Mouse (Mus musculus) CD8-positive naive resting alpha-beta T cell, adult 2 months (primary cell): ENCODE measurements at regions not wholly inside any gene's neighbourhood (a gene's known extent, or its start where the extent isn't known, plus 50 kb on each side); places are given as distances from the start of the nearest gene placed in this dataset.

Experiments
- DNase-seq, 2 experiments: peaks; one replicate each; pipeline ENCODE4 v3.0.0; 2022; ENCODE audit warnings: low read depth in 2 of 2, low spot score in 2 of 2

DNA sequence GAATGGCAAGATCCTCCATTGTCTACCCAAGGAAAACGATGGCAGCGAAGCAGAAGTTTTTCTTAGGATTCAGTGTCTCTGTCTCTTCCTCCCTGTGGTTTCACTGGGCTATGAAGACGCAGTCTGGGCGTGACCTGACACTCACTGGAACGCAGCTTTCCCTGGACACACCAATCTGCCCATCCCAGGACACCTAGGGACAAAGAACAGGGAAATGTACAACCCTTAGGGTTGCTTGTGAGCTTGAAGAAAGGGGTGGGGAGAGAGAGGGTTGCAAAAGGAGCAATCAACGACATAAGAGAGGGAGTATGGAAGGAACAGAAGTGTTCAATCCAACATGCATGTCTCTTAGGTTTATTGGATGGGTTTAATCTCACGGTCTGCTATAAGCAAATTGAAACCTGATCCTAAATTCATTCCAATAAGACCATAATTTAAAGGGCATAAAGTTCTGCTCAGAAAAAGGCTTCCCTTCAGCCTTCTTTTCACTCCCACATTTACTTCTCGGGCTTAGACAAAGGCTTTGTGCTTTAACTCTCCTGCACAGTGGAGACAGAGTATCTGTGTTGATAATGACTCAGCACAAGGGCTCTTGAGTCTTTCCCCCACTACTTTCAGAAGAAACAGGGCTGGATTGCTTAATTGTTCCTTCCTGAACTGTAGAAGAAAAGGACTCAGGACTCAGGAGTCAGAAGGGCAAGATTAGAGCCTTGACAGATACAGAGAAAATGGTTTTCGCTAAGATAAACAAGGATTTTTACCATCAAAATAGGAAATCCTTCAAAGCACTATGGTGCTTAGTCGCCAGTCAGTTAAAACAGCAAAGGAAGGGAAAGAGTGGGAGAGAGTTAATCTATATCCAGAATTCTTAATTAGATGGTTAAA lies 147.3 kb upstream of the Cited2 start:
- no peak for DNase-seq

DNA sequence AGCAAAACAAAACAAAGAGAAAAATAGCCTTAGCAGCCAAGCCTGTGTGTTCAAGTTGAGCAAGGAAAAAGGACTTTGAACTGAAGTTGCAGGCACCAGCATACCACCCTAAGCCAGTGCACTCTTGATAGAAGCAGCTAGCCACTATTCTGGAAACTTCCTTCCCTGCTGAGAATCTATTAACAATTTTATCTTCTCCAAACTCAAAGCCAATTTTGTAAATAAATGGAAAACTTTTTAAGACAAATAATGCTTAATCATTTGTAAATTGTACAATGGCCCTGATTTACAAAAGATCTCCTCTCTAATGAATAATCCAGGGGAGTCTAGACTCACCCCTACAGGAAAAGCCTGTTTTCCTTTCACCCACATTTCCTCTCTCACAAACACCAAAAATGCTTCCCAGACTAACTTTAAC lies 146.7 kb upstream of the Cited2 start:
- no peak for DNase-seq

DNA sequence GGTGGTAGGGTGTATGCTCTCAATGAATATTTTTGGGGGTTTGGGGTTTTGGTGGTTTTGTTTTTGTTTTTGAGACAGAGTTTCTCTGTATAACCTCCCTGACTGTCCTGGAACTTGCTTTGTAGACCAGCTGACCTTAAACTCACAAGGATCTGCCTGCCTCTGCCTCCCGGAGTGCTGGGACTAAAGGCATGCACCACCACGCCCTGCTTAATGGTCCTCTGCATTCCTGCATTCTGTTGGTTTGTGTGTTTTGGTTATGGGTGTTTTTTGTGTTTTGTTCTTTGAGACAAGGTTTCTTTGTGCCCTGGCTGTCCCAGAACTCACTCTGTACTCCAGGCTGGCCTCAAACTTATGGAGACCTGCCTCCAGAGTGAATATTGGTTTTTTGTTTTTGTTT lies 143.6 kb upstream of the Cited2 start:
- DNase-seq, result no peak

GRCm38 (mm10) chr10:17584842-17585241 lies 138.2 kb upstream of the Cited2 start:
- DNase-seq, result no peak

- no peak for DNase-seq
Observed at GRCm38 (mm10) chr10:17586910-17587309, 136.1 kb upstream of the Cited2 start.

GRCm38 (mm10) chr10:17589136-17589535 lies 133.9 kb upstream of the Cited2 start:
- DNase-seq, result no peak

DNA sequence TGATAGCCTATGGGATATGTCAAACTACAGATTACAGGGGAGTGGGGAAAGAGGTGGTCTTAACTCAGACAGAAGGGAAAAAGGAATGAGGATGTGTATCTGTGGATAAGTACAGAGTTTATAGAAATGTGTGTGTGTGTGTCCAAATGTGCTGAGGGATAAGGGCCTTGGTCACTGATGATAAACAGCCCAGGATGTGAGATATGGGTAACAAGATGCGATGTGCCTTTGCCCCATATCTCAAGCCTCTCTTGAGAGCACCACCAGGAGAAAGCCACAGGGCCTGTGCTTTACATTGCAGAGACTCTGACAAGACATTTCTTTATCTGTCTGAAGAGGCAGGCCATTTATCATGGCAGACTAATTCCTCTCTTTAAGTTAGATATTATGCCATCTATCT lies 132.8 kb upstream of the Cited2 start:
- no peak for DNase-seq

GRCm38 (mm10) chr10:17592387-17592786 lies 130.6 kb upstream of the Cited2 start:
- DNase-seq, result no peak

- DNase-seq, result no peak
Observed at GRCm38 (mm10) chr10:17596126-17596525, 126.9 kb upstream of the Cited2 start.

- no peak for DNase-seq
Observed at GRCm38 (mm10) chr10:17596743-17597142, 126.3 kb upstream of the Cited2 start.

DNA sequence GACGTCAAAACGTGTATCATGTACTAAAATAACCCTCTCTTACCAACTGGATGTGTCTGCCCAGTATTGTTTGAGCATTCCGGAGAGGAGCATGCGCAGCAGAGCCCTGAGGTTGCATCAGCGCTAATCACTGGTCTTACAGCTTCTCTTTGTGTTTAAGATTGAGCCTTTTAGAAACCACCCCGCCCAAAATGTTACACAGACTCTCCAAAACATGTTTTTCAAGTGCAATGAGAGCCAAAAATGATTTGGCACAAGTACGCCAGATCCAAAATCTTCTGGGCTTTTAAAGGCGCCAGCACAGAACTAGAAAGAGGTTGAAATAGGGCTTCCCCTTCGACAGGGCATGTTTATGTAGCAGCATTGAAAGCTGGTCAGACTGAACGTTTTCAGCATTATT lies 123.8 kb upstream of the Cited2 start:
- no peak for DNase-seq

DNA sequence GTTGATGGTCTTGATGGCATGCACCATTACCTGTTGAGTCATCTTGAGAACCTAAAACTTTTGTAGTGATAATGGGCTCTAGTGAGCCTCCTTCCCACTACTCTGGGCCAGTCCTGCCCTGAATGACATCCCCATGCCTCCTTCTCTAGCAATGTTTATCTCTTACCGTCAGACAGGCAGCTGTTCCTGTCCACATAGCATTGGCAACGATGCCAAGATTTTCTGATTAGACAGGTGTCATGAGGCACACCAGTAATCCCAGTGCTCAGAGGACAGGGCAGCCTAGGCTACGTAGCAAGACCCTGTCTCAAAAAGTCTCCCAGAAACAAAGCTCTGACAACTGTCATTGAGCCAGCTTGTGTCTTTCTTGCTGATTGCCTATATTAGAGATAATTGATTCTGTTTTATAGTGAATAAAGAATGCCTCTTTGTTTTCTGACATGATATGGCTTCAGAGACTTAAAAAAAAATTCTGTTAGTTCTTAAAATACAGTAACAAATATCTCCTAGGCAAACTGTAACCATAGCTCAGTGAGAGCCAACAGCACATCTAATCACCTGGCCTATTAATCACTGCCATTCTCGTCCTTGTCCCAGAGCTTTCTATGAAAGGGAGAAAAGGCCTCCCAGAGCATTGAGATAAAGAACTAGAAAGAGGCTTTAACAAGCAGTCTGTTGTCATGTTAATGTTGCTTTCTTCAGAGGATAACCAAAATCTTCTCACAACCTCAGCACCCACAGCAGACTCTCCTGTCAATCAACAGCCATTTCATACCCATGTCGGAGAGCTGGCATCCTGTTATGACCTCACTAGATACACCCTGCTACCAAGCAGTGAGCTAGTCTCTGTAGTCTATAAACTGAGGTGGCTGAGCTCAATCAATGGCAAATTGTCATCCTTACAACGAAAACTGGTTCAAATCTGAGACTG lies 122.9 kb upstream of the Cited2 start:
- DNase-seq, result no peak

GRCm38 (mm10) chr10:17600762-17601108 lies 122.3 kb upstream of the Cited2 start:
- no peak for DNase-seq

GRCm38 (mm10) chr10:17602446-17602845 lies 120.6 kb upstream of the Cited2 start:
- DNase-seq, result no peak

- DNase-seq, result no peak
Observed at GRCm38 (mm10) chr10:17608220-17608619, 114.8 kb upstream of the Cited2 start.

GRCm38 (mm10) chr10:17610592-17610991 lies 112.4 kb upstream of the Cited2 start:
- DNase-seq, result no peak

DNA sequence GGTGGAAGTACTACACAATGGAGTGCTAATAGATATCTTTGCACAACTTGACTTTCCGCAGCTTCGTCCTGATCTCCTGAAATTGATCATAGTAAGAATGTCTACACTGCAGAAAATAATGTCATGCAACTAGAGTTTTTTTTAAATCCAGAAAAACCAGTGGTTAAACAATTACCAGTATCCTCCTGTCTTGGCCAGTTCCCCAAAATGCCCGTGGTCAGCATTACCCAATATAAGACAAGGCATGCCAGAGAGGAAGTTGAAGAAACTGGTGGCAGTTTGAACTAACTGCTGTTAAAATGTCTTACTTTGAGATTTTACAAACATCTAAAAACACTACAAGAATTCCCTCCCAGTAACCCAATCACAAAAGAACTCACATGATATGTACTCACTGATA lies 109.7 kb upstream of the Cited2 start:
- no peak for DNase-seq

DNA sequence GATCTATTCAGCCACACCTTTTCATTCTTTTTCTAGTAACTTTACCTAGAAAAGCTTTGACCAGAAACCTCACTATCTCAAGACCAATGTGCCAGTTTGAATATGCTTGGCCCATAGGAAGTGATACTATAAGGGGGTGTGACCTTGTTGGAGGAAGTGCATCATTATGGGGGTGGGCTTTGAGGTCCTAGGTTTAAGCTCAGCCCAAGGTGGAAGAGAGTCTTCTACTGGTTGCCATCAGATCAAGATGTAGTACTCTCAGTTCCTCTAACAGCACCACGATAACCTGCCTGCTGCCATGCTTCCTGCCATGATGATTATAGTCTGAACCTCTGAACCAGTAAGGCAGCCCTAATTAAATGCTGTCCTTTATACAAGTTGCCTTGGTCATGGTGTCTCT lies 105.0 kb upstream of the Cited2 start:
- DNase-seq, result no peak

GRCm38 (mm10) chr10:17619617-17620016 lies 103.4 kb upstream of the Cited2 start:
- DNase-seq, result no peak

GRCm38 (mm10) chr10:17621703-17622385 lies 101.2 kb upstream of the Cited2 start:
- DNase-seq, result no peak

- no peak for DNase-seq
Observed at GRCm38 (mm10) chr10:17622802-17623201, 100.2 kb upstream of the Cited2 start.

GRCm38 (mm10) chr10:17629709-17630108 lies 93.3 kb upstream of the Cited2 start:
- DNase-seq, result no peak
